Mouse (Mus musculus) naive thymus-derived CD4-positive, alpha-beta T cell, adult 5 months (primary cell): ENCODE results near the gene Tex12. TPM values are rescaled to one million over a fixed set of nuclear protein-coding genes. Genes with fewer than 3 reads are reported as not detected.

ENCODE experiments used
- polyA plus RNA-seq: library from polyadenylated mRNA; unstranded; fragments of 100-300 nt; shearing (Covaris generic); gene quantifications from one replicate; pipeline ENCODE4 v1.2.1, GENCODE M21; 2017

The Tex12 gene
- polyA plus RNA-seq = not detected

DNA sequence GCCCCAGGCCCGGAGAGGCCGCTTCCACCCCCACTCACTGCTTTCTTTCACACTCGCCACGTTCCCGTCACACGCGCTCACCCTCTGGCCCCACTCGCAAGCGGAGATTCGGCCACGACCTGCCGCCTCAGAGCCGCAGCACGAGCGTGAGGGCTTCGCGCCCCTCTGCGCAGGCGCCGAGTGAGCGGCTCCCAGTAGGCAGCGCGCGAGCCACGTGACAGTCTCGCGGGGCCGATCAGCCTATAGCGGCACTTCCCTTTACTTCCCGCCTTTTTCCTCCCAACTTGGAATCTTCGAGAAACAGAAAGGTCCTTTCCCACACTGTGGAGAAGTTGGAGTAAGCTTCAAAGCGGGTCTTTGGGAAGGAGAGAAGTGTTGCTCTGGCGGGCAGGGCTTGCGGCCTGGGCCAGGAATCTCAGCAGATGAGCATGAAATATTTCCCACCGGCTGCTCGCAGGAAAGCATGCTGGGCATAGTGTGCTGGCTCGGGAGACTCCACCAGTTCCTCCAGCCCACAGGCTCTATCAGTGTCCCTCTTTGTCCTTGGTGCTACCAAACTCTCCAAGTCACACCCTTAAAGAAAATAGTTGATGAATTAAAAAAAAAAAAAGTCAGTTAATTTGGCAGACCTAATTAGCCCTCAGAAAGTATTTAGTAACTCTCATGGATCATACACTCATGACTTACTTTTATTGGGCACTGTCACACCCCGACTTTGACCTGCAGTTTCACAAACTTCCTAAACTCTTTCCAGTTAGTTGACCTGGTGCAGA lies at the start of gene Tex12:
Gene Tex12 (minus strand): TSS at position 181 of the 773 bp plus-strand sequence.

DNA sequence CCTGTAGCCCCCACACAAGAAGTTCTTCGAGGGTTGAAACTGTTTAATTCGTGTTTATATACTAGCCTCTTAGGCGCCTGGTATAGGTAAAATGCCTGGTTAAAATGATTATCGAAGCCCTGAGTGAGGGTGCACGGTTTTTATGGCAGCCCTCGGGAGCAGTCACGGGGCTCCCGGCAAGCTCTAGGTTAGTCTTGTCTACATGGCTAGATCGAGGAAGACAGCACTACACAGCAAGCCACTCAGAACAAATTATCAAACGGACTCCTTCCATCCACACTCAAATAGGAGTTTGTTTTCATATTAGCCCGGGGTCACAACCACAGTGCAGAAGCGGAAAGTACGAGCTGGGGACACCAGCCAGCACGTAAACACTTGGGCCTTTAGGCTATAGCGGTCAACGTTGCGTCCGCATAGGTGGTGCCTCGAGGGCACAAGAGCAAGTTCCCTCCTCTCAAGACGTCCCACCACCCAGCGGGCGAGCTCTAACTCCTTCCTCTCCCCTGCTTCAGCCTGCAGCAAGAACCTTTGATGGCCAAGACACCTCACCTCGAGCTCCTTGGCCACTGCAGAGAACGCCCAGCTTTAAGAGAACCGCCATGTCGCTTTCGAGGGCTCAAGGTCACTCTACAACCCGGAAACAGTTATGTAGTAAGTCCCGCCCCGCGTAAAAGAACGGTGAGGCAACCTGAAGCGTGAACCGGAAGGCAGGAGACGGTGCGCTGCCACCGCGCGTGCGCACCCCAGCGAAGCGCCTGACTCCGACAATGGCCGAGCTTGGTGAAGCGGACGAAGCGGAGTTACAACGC lies 42.3 kb upstream of the Tex12 start, which contains the start of the genes Sdhd and Timm8b:
Gene Sdhd (minus strand): TSS at position 624 of the 809 bp plus-strand sequence.
Gene Timm8b (plus strand): TSS at position 722 of the 809 bp plus-strand sequence.

DNA sequence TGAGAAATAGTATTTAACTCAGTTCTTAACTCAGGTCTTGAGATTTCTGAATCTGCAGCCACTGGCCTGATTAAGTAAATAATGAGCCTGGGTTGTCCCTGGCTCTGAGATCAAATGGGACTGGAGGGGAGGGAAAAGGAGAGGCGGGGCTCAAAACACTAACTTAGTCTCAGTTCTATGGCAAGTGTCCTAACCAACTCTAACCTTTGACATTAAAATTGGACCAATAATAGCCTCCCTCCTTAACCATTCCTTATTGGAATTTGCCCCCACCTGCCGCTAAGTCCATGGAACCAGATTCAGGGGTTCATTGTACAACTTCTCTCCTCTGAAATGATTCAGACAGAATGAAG lies 6.1 kb downstream of the Tex12 start, which contains the start of gene Bco2:
Gene Bco2 (minus strand): TSS at position 88 of the 353 bp plus-strand sequence.

DNA sequence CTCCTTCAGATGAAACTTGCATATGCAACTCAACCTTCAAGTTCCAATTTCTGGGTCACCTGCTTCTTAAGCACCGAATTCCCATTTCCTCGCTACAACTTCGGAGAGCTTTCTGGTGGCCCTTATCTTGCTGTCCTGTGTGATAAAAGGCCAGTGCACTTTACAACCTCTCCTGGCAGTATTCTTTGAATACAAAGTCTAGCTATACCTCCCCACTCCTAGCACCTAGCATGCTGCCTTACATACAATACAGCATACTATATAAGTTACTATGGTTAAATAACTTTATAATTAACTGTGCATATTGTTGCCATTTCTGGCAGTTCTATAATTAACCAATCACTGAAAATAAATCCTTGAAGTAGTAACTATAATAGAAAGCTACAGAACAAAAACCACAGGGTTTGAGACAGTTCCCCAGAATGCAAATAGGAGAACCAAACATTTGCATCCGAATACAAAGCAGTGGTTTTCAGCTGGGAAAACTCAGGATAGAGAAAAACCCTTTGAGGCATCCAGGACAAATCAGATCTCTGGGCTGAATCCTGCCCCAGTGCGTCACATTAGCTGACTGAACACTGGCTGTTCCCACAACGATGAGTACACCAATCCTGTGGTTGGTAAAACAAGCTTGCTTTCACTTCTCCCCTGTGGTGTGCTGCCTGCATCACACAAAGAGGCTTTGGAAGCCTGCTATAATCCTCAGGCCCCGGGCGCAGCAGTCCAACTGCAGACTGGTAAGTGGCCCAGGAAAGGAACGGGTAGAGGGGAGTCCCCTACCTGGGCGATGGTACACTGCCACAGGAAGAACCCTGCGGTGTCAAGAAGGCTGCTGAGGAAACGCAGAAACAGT lies 6.7 kb downstream of the Tex12 start, which contains the start of gene Il18:
Gene Il18 (plus strand): TSS at position 587 of the 853 bp plus-strand sequence.

DNA sequence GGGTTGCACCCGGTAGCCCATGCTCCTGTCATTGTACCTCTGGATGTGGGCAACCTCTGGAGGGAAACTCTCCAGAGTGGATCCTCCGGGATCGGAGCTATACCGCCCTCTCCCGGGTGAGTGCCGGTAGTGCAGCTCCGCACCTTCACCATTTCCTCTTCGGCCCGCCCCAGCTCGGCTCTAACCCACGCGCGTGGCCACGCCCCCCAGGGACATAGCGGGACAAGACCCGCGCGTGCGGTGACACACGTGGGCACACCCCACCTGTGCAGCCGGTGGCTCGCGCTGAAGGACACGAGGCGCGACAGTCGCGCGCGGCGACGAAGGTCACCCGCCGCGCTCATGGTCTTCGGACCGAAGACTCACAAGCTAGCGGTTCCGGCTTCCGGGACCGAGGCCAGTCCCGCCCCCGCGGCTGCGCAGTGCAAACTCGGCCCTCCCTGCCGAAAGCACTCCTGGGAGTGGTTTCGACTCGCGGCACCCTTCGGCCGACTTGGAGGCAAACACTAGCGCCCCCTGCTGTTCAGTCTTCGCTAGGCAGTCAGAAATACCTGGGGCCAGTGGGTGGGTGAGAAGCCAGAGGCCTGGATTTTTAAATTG lies 32.7 kb downstream of the Tex12 start, which contains the start of gene Pts:
Gene Pts (minus strand): TSS at position 432 of the 600 bp plus-strand sequence.

Other genes with a start within 250 kb of the Tex12 start
- 726 TPM for gene Rpl10-ps3, start 216.4 kb downstream of the Tex12 start, polyA plus RNA-seq
- 0.50 TPM for gene Plet1, start 66.8 kb downstream of the Tex12 start, polyA plus RNA-seq
- gene Pts, start 32.6 kb downstream of the Tex12 start, polyA plus RNA-seq = 67.3 TPM
- not detected for gene Il18, start 6.5 kb downstream of the Tex12 start, polyA plus RNA-seq
- gene Bco2, start 6.1 kb downstream of the Tex12 start, polyA plus RNA-seq = not detected
- gene Sdhd, start 42.5 kb upstream of the Tex12 start, polyA plus RNA-seq = 121 TPM
- gene Timm8b, start 42.6 kb upstream of the Tex12 start, polyA plus RNA-seq = 60.8 TPM
- 0.45 TPM for gene Pih1d2, start 56.0 kb upstream of the Tex12 start, polyA plus RNA-seq
- gene Nkapd1, start 56.1 kb upstream of the Tex12 start, polyA plus RNA-seq = 24.3 TPM
- 37.1 TPM for gene Dlat, start 98.5 kb upstream of the Tex12 start, polyA plus RNA-seq
- gene Dixdc1, start 178.2 kb upstream of the Tex12 start, polyA plus RNA-seq = not detected
- not detected for gene 2310030G06Rik, start 185.2 kb upstream of the Tex12 start, polyA plus RNA-seq
- gene Cryab, start 190.0 kb upstream of the Tex12 start, polyA plus RNA-seq = not detected
- gene Hspb2, start 191.0 kb upstream of the Tex12 start, polyA plus RNA-seq = not detected
- 7.6 TPM for gene Fdxacb1, start 206.9 kb upstream of the Tex12 start, polyA plus RNA-seq
- gene Alg9, start 213.7 kb upstream of the Tex12 start, polyA plus RNA-seq = 22.7 TPM
- 8.6 TPM for gene 1110032A03Rik, start 214.2 kb upstream of the Tex12 start, polyA plus RNA-seq